Mouse (Mus musculus) heart, adult 11 months (tissue): ENCODE results near the gene Kcnq1.

ENCODE experiments used
- DNase-seq: peaks from one replicate; pipeline ENCODE4 v3.0.0; 2022

The Kcnq1 gene

GRCm38 (mm10) chr7:143093847-143094246 is 12.3 kb upstream of the Kcnq1 start:
- DNase-seq = peak; percentile 91

GRCm38 (mm10) chr7:143094592-143095553 is 11.3 kb upstream of the Kcnq1 start, which contains the start of gene Trpm5:
Gene Trpm5 (minus strand): TSS chr7:143094642.
- DNase-seq = peak; percentile 97

- DNase-seq = no peak
Measured at GRCm38 (mm10) chr7:143095554-143095907, 10.6 kb upstream of the Kcnq1 start.

GRCm38 (mm10) chr7:143100759-143101158 is 5.4 kb upstream of the Kcnq1 start:
- DNase-seq = peak; percentile 92

- peak; percentile 76 for DNase-seq
Measured at GRCm38 (mm10) chr7:143105258-143105897, 784 bp upstream of the Kcnq1 start.

- peak; percentile 96 for DNase-seq
Measured at GRCm38 (mm10) chr7:143106672-143107465, 707 bp downstream of the Kcnq1 start.

GRCm38 (mm10) chr7:143108200-143108599 is 2.0 kb downstream of the Kcnq1 start:
- peak; percentile 96 for DNase-seq

GRCm38 (mm10) chr7:143108996-143109660 is 3.0 kb downstream of the Kcnq1 start:
- DNase-seq = peak; percentile 94

GRCm38 (mm10) chr7:143109696-143110095 is 3.5 kb downstream of the Kcnq1 start:
- DNase-seq = peak; percentile 94

GRCm38 (mm10) chr7:143110803-143111202 is 4.6 kb downstream of the Kcnq1 start:
- DNase-seq = no peak

- DNase-seq = peak; percentile 97
Measured at GRCm38 (mm10) chr7:143111719-143112118, 5.6 kb downstream of the Kcnq1 start.

- DNase-seq = peak; percentile 93
Measured at GRCm38 (mm10) chr7:143112395-143112794, 6.2 kb downstream of the Kcnq1 start.

GRCm38 (mm10) chr7:143114773-143115172 is 8.6 kb downstream of the Kcnq1 start:
- no peak for DNase-seq

GRCm38 (mm10) chr7:143116521-143116920 is 10.4 kb downstream of the Kcnq1 start:
- no peak for DNase-seq

- DNase-seq = peak; percentile 89
Measured at GRCm38 (mm10) chr7:143119407-143119806, 13.2 kb downstream of the Kcnq1 start.

GRCm38 (mm10) chr7:143119826-143120225 is 13.7 kb downstream of the Kcnq1 start:
- DNase-seq = no peak

- peak; percentile 98 for DNase-seq
Measured at GRCm38 (mm10) chr7:143122191-143122590, 16.0 kb downstream of the Kcnq1 start.

- peak; percentile 98 for DNase-seq
Measured at GRCm38 (mm10) chr7:143123876-143124669, 17.9 kb downstream of the Kcnq1 start.

GRCm38 (mm10) chr7:143124902-143125301 is 18.7 kb downstream of the Kcnq1 start:
- peak; percentile 94 for DNase-seq

GRCm38 (mm10) chr7:143132815-143133214 is 26.7 kb downstream of the Kcnq1 start:
- no peak for DNase-seq

- no peak for DNase-seq
Measured at GRCm38 (mm10) chr7:143136125-143136524, 30.0 kb downstream of the Kcnq1 start.

- DNase-seq = peak; percentile 95
Measured at GRCm38 (mm10) chr7:143136561-143136960, 30.4 kb downstream of the Kcnq1 start.
